Mouse (Mus musculus) heart, adult 2 months (tissue): ENCODE measurements at regions not wholly inside any gene's neighbourhood (a gene's known extent, or its start where the extent isn't known, plus 50 kb on each side); places are given as distances from the start of the nearest gene placed in this dataset.

Source experiments
- CTCF ChIP-seq: fragments of 200-600 bp; IDR thresholded peaks from 2 replicates; pipeline ENCODE4 v1.8.1; 2022; ENCODE audit warnings: antibody characterized with exemption, mild to moderate bottlenecking, moderate library complexity
- EP300 ChIP-seq: fragments of 200-500 bp; IDR thresholded peaks from 2 replicates; pipeline ENCODE4 v1.6.1; 2011; ENCODE audit warnings: low read depth, low read length, control low read depth; ENCODE audit not compliant: insufficient read depth

GRCm38 (mm10) chr2:116424131-116424530 lies 358.5 kb upstream of the Meis2 start:
- TF ChIP-seq CTCF (no peak), EP300 (no peak)
